Mouse (Mus musculus): ENCODE data around the gene Mphosph10.

DNA sequence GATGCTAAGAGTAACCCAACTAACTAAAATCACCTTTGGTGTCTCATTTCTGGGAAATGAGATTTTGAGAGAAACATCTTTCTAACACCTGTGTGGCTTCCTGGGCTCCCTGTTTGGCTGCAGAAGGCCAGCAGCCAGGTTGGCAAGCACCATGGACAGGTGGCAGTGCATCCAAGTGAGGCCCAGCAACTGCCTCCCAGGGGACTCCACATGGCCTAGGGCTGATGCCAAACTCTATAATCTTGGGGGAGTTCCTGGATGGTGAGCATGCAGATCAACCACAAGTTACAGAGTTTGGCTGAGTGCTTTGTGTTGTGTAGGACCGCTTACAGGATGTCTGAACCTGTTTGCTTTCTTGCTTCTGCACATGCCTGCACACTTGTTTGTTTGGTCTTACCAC is 59.4 kb downstream of the Mphosph10 start:
- TF ChIP-seq POLR2A (IDR thresholded peaks at IDR 0.05; ENCODE audit: extremely low read depth, insufficient read depth, low read length) (no peak), CTCF (IDR thresholded peaks at IDR 0.05; ENCODE audit: low read depth, low read length) (no peak)
